Mouse (Mus musculus) left cerebral cortex, postnatal 36 days (tissue): ENCODE measurements around the gene Gm5935. TPM values are rescaled to one million over a fixed set of nuclear protein-coding genes. Genes with fewer than 3 reads are reported as not detected.
"Not testable (repeated sequence)": the region's sequence is repeated elsewhere in the genome, so short reads cannot be mapped to it uniquely, and the experiment has no call there.

Source experiments
- DNase-seq, 2 experiments: peaks; one replicate each; pipeline ENCODE4 v3.0.0; 2021 to 2022; ENCODE audit warnings: low spot score in 2 of 2, mixed read lengths in 1 of 2
- intact Hi-C: fragments of 180-260 bp; cut with DNase I; formaldehyde crosslinking; loops from one replicate; pipeline ENCODE4 v1.15.1; 2025
- total RNA-seq, 2 experiments: library from RNA; stranded (reverse); gene quantifications; 2 replicates each; pipeline ENCODE4 v1.2.3; 2021

The Gm5935 gene
- total RNA-seq, result not detected

DNA sequence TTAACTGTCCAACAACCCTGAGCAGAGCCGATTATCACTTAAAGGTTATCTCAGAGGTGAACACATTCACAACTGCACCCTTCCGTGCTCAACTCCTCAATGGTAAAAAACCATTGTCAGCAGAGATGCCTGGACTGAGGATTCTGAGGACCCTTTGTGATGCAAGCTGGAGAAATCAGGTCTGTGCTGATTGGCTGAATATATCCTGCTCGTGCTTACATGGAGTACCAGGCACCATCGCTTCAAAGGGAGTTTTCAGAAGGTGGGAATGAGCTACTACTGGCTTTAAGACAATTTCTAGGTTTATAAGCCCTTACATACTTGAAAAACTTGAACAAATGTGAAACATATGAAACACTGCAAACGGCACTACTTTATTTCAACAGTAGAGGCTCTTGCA is at the start of gene Gm5935:
Gm5935 (minus strand) TSS at position 101 of the 400 bp plus-strand sequence.
- intact Hi-C loops, DNase-seq: not testable (repeated sequence)

Other genes starting within 250 kb of the Gm5935 start
- gene Gm4297, start 200.3 kb downstream of the Gm5935 start, total RNA-seq, result not detected